Mouse (Mus musculus): ENCODE results near the gene Il1r2.

DNA sequence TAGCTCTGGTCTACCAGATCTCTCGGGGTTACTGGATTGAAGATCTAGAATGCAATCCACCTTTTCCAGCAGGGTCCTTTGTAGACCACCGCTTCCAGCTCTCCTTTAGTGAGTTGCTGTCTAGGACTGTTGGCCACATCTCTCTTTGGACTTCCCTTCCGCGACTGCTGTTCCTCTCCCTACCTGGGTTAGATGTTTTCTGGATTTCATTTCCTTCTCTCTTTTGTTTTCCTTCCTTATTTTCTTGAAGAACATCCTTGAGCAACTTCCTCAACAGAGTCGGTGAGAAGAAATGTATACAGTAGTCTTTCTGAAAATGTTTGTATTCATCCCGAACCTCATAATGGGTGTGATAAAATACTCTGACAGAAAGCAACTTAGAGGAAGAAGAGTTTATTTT lies 36.0 kb upstream of the Il1r2 start:
- no peak for TF ChIP-seq POLR2A (IDR thresholded peaks at IDR 0.05; ENCODE audit: borderline replicate concordance, extremely low read depth, low read depth, low read length)
- no peak for TF ChIP-seq CTCF (IDR thresholded peaks at IDR 0.05; ENCODE audit: insufficient read depth, low read length)
